Mouse (Mus musculus) heart, adult 8-10 months (tissue): ENCODE data around the gene Prima1. TPM values are rescaled to one million over a fixed set of nuclear protein-coding genes. Genes with fewer than 3 reads are reported as not detected.

Experiments used
- DNase-seq: peaks from one replicate; pipeline ENCODE4 v3.0.0; 2022; ENCODE audit warnings: low spot score
- total RNA-seq, 4 experiments: library from RNA; stranded (reverse); gene quantifications; 2 replicates each; pipeline ENCODE4 v1.2.4; 2022

The Prima1 gene
- under 1 TPM in 2 of 4 experiments, not detected in 2; 0.41 to 0.84 TPM for total RNA-seq

GRCm38 (mm10) chr12:103242083-103242581, at the start of gene Prima1:
Prima1 (minus strand) TSS chr12:103242150.
- DNase-seq: peak; percentile 25

- DNase-seq: no peak
Measured at GRCm38 (mm10) chr12:103287276-103287675, 45.3 kb upstream of the Prima1 start.

- no peak for DNase-seq
Measured at GRCm38 (mm10) chr12:103283411-103283810, 41.5 kb upstream of the Prima1 start.

GRCm38 (mm10) chr12:103282936-103283335, 41.0 kb upstream of the Prima1 start:
- no peak for DNase-seq

- DNase-seq: peak; percentile 21
Measured at GRCm38 (mm10) chr12:103281912-103282311, 40.0 kb upstream of the Prima1 start.

- no peak for DNase-seq
Measured at GRCm38 (mm10) chr12:103281491-103281890, 39.5 kb upstream of the Prima1 start.

- DNase-seq: no peak
Measured at GRCm38 (mm10) chr12:103276422-103276821, 34.5 kb upstream of the Prima1 start.

GRCm38 (mm10) chr12:103273732-103274131, 31.8 kb upstream of the Prima1 start:
- DNase-seq: no peak

GRCm38 (mm10) chr12:103273051-103273450, 31.1 kb upstream of the Prima1 start:
- no peak for DNase-seq

GRCm38 (mm10) chr12:103272176-103272575, 30.2 kb upstream of the Prima1 start:
- no peak for DNase-seq

GRCm38 (mm10) chr12:103266605-103267004, 24.7 kb upstream of the Prima1 start:
- DNase-seq: no peak

- DNase-seq: no peak
Measured at GRCm38 (mm10) chr12:103262017-103262865, 20.3 kb upstream of the Prima1 start.

GRCm38 (mm10) chr12:103252901-103253434, 11.0 kb upstream of the Prima1 start:
- no peak for DNase-seq

- DNase-seq: no peak
Measured at GRCm38 (mm10) chr12:103251151-103251550, 9.2 kb upstream of the Prima1 start.

GRCm38 (mm10) chr12:103250333-103250732, 8.4 kb upstream of the Prima1 start:
- DNase-seq: no peak

- no peak for DNase-seq
Measured at GRCm38 (mm10) chr12:103243041-103243440, 1.1 kb upstream of the Prima1 start.

GRCm38 (mm10) chr12:103242591-103243025, 658 bp upstream of the Prima1 start:
- peak; percentile 24 for DNase-seq

- DNase-seq: no peak
Measured at GRCm38 (mm10) chr12:103241311-103242082, 453 bp downstream of the Prima1 start.

- DNase-seq: no peak
Measured at GRCm38 (mm10) chr12:103238924-103239460, 3.0 kb downstream of the Prima1 start.

GRCm38 (mm10) chr12:103235856-103236255, 6.1 kb downstream of the Prima1 start:
- DNase-seq: no peak

- DNase-seq: no peak
Measured at GRCm38 (mm10) chr12:103235251-103235650, 6.7 kb downstream of the Prima1 start.

- DNase-seq: no peak
Measured at GRCm38 (mm10) chr12:103229058-103229457, 12.9 kb downstream of the Prima1 start.
